21 mouse cellular contexts compared by ENCODE assay signal in the genomic region with DNA sequence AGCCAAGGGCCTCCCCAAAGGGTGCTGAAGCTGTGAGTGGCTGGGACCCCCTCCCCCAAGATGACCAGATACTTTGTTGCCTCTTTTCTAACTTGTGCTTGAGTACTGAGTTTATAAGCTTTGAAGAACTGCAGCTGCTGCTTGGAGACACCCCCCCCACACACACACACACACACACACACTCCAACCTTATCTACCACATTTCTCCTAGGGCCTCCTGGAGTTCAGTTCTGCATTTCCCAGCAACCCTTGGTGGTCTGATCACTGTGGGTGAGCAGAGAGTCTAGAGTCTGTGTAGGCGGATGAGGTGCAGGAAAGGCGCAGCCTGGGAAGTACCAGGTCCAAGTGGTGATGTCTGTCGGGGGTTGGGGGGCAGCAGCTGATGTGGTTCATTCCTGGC.
DNase-seq lines count a peak whose midpoint lies in the region; ATAC-seq lines count a peak whose summit lies in the region.
"Had no signal": no experiment of that assay in that cellular context is flagged by ENCODE, and none has a peak within 500 bp of the region (broad histone marks: within the 10 kb centered on the region; RNA-seq: fewer than 3 reads in every experiment).

No protein-coding gene starts in this region.

- H3K27ac ChIP-seq in kidney, embryonic 14.5 days (ENCODE audit: low read depth, low read length): no peak overlapping the region
- H3K27ac ChIP-seq: embryonic facial prominence, embryonic 10.5 days; forebrain, embryonic 13.5 days; heart, adult 2 months; heart, embryonic 15.5 days had no signal

- WGBS in kidney, embryonic 14.5 days: 74% methylated on average over 3 of the region's 3 CpGs

- peak; percentile 39; the same call in 1 of the 2 replicates for ATAC-seq in kidney, embryonic 14.5 days (ENCODE audit: low FRiP score, low TSS enrichment)
- ATAC-seq: CD4-positive, CD25-positive, alpha-beta regulatory T cell, adult 4 months; forebrain, embryonic 13.5 days; forebrain, postnatal 0 days had no signal

- no peak overlapping the region for H3K4me2 ChIP-seq in kidney, embryonic 14.5 days (replicated peaks; ENCODE audit: low read depth, low read length)
- H3K4me2 ChIP-seq: forebrain, embryonic 13.5 days; heart, embryonic 11.5 days; heart, embryonic 15.5 days had no signal

- H3K4me3 ChIP-seq in kidney, embryonic 14.5 days (ENCODE audit: low read length): no peak overlapping the region
- H3K4me3 ChIP-seq: embryonic facial prominence, embryonic 10.5 days; forebrain, embryonic 13.5 days; heart, adult 2 months; heart, embryonic 15.5 days; hindbrain, embryonic 10.5 days had no signal

- no peaks in the 10 kb centered on the region for H3K27me3 ChIP-seq in kidney, embryonic 14.5 days (ENCODE audit: control insufficient read depth, insufficient read depth, low read length)
- H3K27me3 ChIP-seq: heart, embryonic 15.5 days had no signal

- H3K36me3 ChIP-seq in kidney, embryonic 14.5 days (ENCODE audit: control insufficient read depth, insufficient read depth, low read length): no peaks in the 10 kb centered on the region
- H3K36me3 ChIP-seq: embryonic facial prominence, embryonic 10.5 days; G1E; heart, embryonic 15.5 days; hindbrain, embryonic 10.5 days had no signal

- H3K4me1 ChIP-seq in kidney, embryonic 14.5 days (ENCODE audit: control insufficient read depth, insufficient read depth, low read length): peaks cover 3% of the 10 kb centered on the region; the same call in 1 of the 2 replicates
- H3K4me1 ChIP-seq: heart, embryonic 15.5 days had no signal

- peaks cover 4% of the 10 kb centered on the region; the same call in 1 of the 2 replicates for H3K9me3 ChIP-seq in kidney, embryonic 14.5 days (ENCODE audit: control insufficient read depth, low read length)
- H3K9me3 ChIP-seq: embryonic facial prominence, embryonic 10.5 days; forebrain, embryonic 13.5 days had no signal

- no peak for DNase-seq in kidney, adult 9 months
- peak; percentile 22 to 40 for DNase-seq in kidney, postnatal 4 days
- no peak for DNase-seq in kidney, postnatal 10 days
- DNase-seq in testis, postnatal 14 days (ENCODE audit: low spot score): peak; percentile 56
- no peak for DNase-seq in testis, postnatal 10 days (ENCODE audit: low spot score)
- DNase-seq in layer of hippocampus, postnatal 36 days: no peak
- DNase-seq: adrenal gland, postnatal 14 days; B cell, adult 2 months; cerebellum, adult 18-20 months; cerebellum, adult 9-11 months; forebrain, postnatal 0 days; gastrocnemius, postnatal 14 days; heart, adult 2 months had no signal

- H3K9ac ChIP-seq in kidney, embryonic 14.5 days (ENCODE audit: low read depth, low read length): no peak overlapping the region
- H3K9ac ChIP-seq: forebrain, embryonic 13.5 days; forebrain, postnatal 0 days; heart, embryonic 15.5 days had no signal

Comparison
In these comparisons a context has a peak if more than half of its experiments do, and no peak if none do; other contexts are left out.
1. DNase-seq: peak in kidney, postnatal 4 days (2 of 2) and testis, postnatal 14 days (single experiment); none in kidney, adult 9 months (single experiment), kidney, postnatal 10 days (single experiment), testis, postnatal 10 days (single experiment) and layer of hippocampus, postnatal 36 days (0 of 2).